ENCODE assay signal across 8 mouse cellular contexts in the genomic region with DNA sequence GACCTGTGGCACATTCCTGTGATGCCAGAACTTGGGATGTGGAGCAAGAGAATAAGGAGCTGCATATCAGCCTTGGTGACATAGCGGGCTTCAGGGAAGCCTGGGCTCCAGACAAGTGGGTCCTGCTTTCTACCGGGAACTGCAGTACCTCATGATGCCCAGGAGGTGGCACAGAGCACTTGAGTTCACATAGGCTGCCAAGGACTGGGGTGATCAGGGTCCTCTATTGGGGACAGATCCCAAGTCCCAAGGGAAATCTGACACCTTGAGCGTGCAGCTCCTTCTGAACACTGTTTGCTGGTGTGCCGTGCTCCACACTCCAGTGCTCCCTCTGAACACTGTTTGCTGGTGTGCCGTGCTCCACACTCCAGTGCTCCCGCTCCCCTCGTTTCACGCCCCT. TPM values are rescaled to one million over a fixed set of nuclear protein-coding genes. Genes with fewer than 3 reads are reported as not detected.
DNase-seq lines count a peak whose midpoint lies in the region; ATAC-seq and TF ChIP-seq lines count a peak whose summit lies in the region.

No protein-coding gene starts in this region.

- no peak overlapping the region for H3K4me2 ChIP-seq in forebrain, embryonic 12.5 days

- no peak overlapping the region for H3K27ac ChIP-seq in forebrain, embryonic 12.5 days
- H3K27ac ChIP-seq in midbrain, embryonic 10.5 days (replicated peaks) = no peak overlapping the region
- H3K27ac ChIP-seq in spleen, adult 2 months (ENCODE audit: insufficient read depth, low read length) = no peak overlapping the region

- H3K9me3 ChIP-seq in forebrain, embryonic 12.5 days = no peaks in the 10 kb centered on the region
- H3K9me3 ChIP-seq in midbrain, embryonic 10.5 days (replicated peaks) = no peaks in the 10 kb centered on the region

- peak; percentile 75 for ATAC-seq in forebrain, embryonic 12.5 days (ENCODE audit: low FRiP score)
- ATAC-seq in inflammation-experienced regulatory T-cells, adult 6 months = peak; percentile 71

- peak; percentile 43 to 64 for DNase-seq in frontal cortex, postnatal 36 days (ENCODE audit: low spot score in 2 of 2)
- DNase-seq in frontal cortex, postnatal 25 days (ENCODE audit: low spot score in 2 of 2) = no peak
- peak; percentile 24 for DNase-seq in c-Kit-negative CD71-positive TER-119-positive erythroid progenitor cells, embryonic 14.5 days (ENCODE audit: low read depth, low spot score)
- peak; percentile 42 to 49 for DNase-seq in left cerebral cortex, postnatal 36 days (ENCODE audit: low spot score in 2 of 2)
- peak; percentile 50 for DNase-seq in midbrain, embryonic 10.5 days (ENCODE audit: low spot score)
- peak in 1 of 2 experiments; percentile 32 for DNase-seq in spleen, adult 2 months (ENCODE audit: low read depth in 1 of 2, low spot score in 2 of 2)

- no peaks in the 10 kb centered on the region for H3K27me3 ChIP-seq in forebrain, embryonic 12.5 days
- no peaks in the 10 kb centered on the region for H3K27me3 ChIP-seq in midbrain, embryonic 10.5 days (ENCODE audit: low read depth, poor library complexity, severe bottlenecking)
- H3K27me3 ChIP-seq in spleen, adult 2 months (ENCODE audit: control insufficient read depth, insufficient read depth, low read length) = no peaks in the 10 kb centered on the region

- no peak overlapping the region for H3K4me3 ChIP-seq in forebrain, embryonic 12.5 days (replicated peaks)
- H3K4me3 ChIP-seq in midbrain, embryonic 10.5 days = no peak overlapping the region
- H3K4me3 ChIP-seq in spleen, adult 2 months (ENCODE audit: extremely low read depth, insufficient read depth, insufficient read length) = no peak overlapping the region

- WGBS in forebrain, embryonic 12.5 days = 38% methylated on average over 8 of the region's 8 CpGs
- 42% methylated on average over 8 of the region's 8 CpGs for WGBS in midbrain, embryonic 10.5 days
- WGBS in spleen, adult 2 months = 60% methylated on average over 8 of the region's 8 CpGs

- TF ChIP-seq CTCF in spleen, adult 2 months (IDR thresholded peaks at IDR 0.05; ENCODE audit: extremely low read depth, insufficient read depth, insufficient read length, insufficient replicate concordance) = peak; percentile 86; the same call in 1 of the 2 replicates

- H3K36me3 ChIP-seq in forebrain, embryonic 12.5 days (replicated peaks) = peaks cover 75% of the 10 kb centered on the region
- peaks cover 92% of the 10 kb centered on the region for H3K36me3 ChIP-seq in midbrain, embryonic 10.5 days
- H3K36me3 ChIP-seq in spleen, adult 2 months (ENCODE audit: control insufficient read depth, insufficient read depth, low read length) = peaks cover 42% of the 10 kb centered on the region

- H3K9ac ChIP-seq in forebrain, embryonic 12.5 days = no peak overlapping the region

- H3K4me1 ChIP-seq in forebrain, embryonic 12.5 days = no peaks in the 10 kb centered on the region
- H3K4me1 ChIP-seq in midbrain, embryonic 10.5 days = no peaks in the 10 kb centered on the region
- H3K4me1 ChIP-seq in spleen, adult 2 months (ENCODE audit: control insufficient read depth, insufficient read depth, insufficient read length) = no peaks in the 10 kb centered on the region

- intact Hi-C loops in left cerebral cortex, postnatal 36 days (cut with DNase I) = loop anchor here (1.0 kb wide), 2 partner anchors 113 to 117 kb away; no protein-coding TSS in a partner anchor

- TF ChIP-seq POLR2A in spleen, adult 2 months (IDR thresholded peaks at IDR 0.05; ENCODE audit: low read depth, low read length) = no peak

RNA-seq across cellular contexts. Expression of gene Trappc10, which starts 34.8 kb away (rescaled TPM):
- polyA plus RNA-seq in forebrain, embryonic 12.5 days (2016; fragmentation: Nextera tagmentation; extraction: Ambion mirVana) = 25.1 and 26.3 TPM in 2 replicates
- polyA plus RNA-seq in inflammation-experienced regulatory T-cells, adult 6 months (2017; shearing (Covaris generic)) = 10 to 100 TPM in 1 of 3 experiments, 1 to 10 TPM in 2; 5.0 to 10.6 (median 9.2) TPM
- total RNA-seq in left cerebral cortex, postnatal 36 days (2021) = 10 to 100 TPM; 82.3 to 89.2 TPM
- 9.3 and 12.4 TPM in 2 replicates for polyA plus RNA-seq in midbrain, embryonic 10.5 days (2016; fragmentation: Nextera tagmentation; extraction: Ambion mirVana)
- polyA plus RNA-seq in spleen, adult 2 months (2012; rRNA removed) = 41.8 and 45.9 TPM in 2 replicates

Comparison
In these comparisons a context has a peak if more than half of its experiments do, and no peak if none do; other contexts are left out.
1. DNase-seq: peak in frontal cortex, postnatal 36 days (2 of 2), c-Kit-negative CD71-positive TER-119-positive erythroid progenitor cells, embryonic 14.5 days (single experiment), left cerebral cortex, postnatal 36 days (2 of 2) and midbrain, embryonic 10.5 days (single experiment); none in frontal cortex, postnatal 25 days (0 of 2).